Mouse (Mus musculus): ENCODE measurements around the gene Ankrd63.
"Not testable (repeated sequence)": the region's sequence is repeated elsewhere in the genome, so short reads cannot be mapped to it uniquely, and the experiment has no call there.

Gene Ankrd63

DNA sequence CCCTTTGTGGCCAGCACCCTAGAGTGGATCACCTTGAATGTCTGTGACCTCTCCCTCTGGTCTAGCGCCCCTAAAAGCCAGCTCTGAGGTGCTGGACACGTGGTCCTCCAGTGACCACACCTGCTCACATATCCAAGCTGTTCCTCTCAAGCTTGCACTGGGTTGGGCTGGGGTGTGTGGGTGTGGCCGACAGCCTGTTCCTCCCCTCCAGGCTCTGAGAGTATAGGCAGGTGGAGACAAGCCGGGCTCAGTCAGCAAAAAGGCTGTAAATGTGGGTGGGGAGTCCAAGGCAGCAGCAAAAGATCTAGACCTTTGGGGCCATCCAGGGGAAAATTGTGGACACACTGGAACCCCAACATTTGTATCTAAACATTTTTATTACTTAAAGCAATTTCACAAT, 45.3 kb downstream of the Ankrd63 start:
- DNase-seq: no peak

- no peak for DNase-seq
Observed at GRCm38 (mm10) chr2:118656688-118657281, 47.0 kb downstream of the Ankrd63 start.

- DNase-seq: not testable (repeated sequence)
Observed at GRCm38 (mm10) chr2:118650697-118651096, 53.1 kb downstream of the Ankrd63 start.
